Mouse (Mus musculus) hindbrain, embryonic 14.5 days (tissue): ENCODE measurements at regions not wholly inside any gene's neighbourhood (a gene's known extent, or its start where the extent isn't known, plus 50 kb on each side); places are given as distances from the start of the nearest gene placed in this dataset.

Source experiments
- ATAC-seq: fragments of 200-750 bp; cut with Nextera tagmentation; 2 replicates; pipeline ENCODE4 v1.8.0; 2017; ENCODE audit warnings: moderate number of reproducible peaks, mild to moderate bottlenecking, moderate TSS enrichment, moderate library complexity; ENCODE audit not compliant: low FRiP score
- DNase-seq: peaks from one replicate; pipeline ENCODE4 v3.0.0-alpha.2; 2015; ENCODE audit warnings: low spot score
- H3K27ac ChIP-seq: fragments of 300-500 bp; sonication (generic); 2 replicates; pipeline ENCODE4 v1.5.1; 2014; ENCODE audit warnings: mild to moderate bottlenecking, moderate library complexity
- H3K27me3 ChIP-seq: fragments of 300-500 bp; sonication (generic); 2 replicates; pipeline ENCODE4 v1.6.1; 2014; ENCODE audit warnings: mild to moderate bottlenecking, low read length, mixed read lengths; ENCODE audit not compliant: control insufficient read depth, insufficient read depth
- H3K36me3 ChIP-seq: fragments of 300-500 bp; sonication (generic); replicated peaks from 2 replicates; pipeline ENCODE4 v1.6.1; 2014; ENCODE audit not compliant: control insufficient read depth, insufficient read depth
- H3K4me1 ChIP-seq: fragments of 300-500 bp; sonication (generic); replicated peaks from 2 replicates; pipeline ENCODE4 v1.6.1; 2014; ENCODE audit warnings: antibody characterized with exemption, low read length, mixed read lengths; ENCODE audit not compliant: control insufficient read depth, insufficient read depth
- H3K4me2 ChIP-seq: fragments of 300-500 bp; sonication (generic); replicated peaks from 2 replicates; pipeline ENCODE4 v1.6.1; 2014; ENCODE audit warnings: mild to moderate bottlenecking, moderate library complexity
- H3K4me3 ChIP-seq: fragments of 300-500 bp; sonication (generic); replicated peaks from 2 replicates; pipeline ENCODE4 v1.5.1; 2014; ENCODE audit warnings: mild to moderate bottlenecking, low read length
- H3K9ac ChIP-seq: fragments of 300-500 bp; sonication (generic); 2 replicates; pipeline ENCODE4 v1.6.1; 2014
- H3K9me3 ChIP-seq: fragments of 300-500 bp; sonication (generic); 2 replicates; pipeline ENCODE4 v1.6.1; 2016; ENCODE audit warnings: low read length; ENCODE audit not compliant: control insufficient read depth
- WGBS: fragments of 180-500 bp; shearing (Covaris S2); extraction: QIAGEN DNeasy Blood & Tissue Kit; methylation state at CpG from one replicate; pipeline ENCODE4 v1.1.7; 2014; 5-methylcytosine and 5-hydroxymethylcytosine counted together

- DNase-seq (no peak), ATAC-seq (no peak)
- Histone ChIP-seq H3K27me3 (no peaks in the 10 kb centered on the region), H3K4me3 (no peak overlapping the region), H3K9me3 (no peaks in the 10 kb centered on the region), H3K4me1 (no peaks in the 10 kb centered on the region), H3K9ac (no peak overlapping the region), H3K4me2 (no peak overlapping the region), H3K27ac (no peak overlapping the region), H3K36me3 (no peaks in the 10 kb centered on the region)
- WGBS, result 44% methylated on average over 7 of the region's 7 CpGs
Observed at GRCm38 (mm10) chr12:51047116-51047515, 300.7 kb upstream of the G2e3 start.

- Histone ChIP-seq H3K9me3 (no peaks in the 10 kb centered on the region), H3K4me2 (no peak overlapping the region), H3K4me3 (no peak overlapping the region), H3K4me1 (no peaks in the 10 kb centered on the region), H3K9ac (no peak overlapping the region), H3K27ac (no peak overlapping the region), H3K36me3 (no peaks in the 10 kb centered on the region), H3K27me3 (no peaks in the 10 kb centered on the region)
- no peak for DNase-seq
- no peak for ATAC-seq
- 31% methylated on average over 9 of the region's 9 CpGs for WGBS
Observed at GRCm38 (mm10) chr12:51045437-51045836, 302.4 kb upstream of the G2e3 start.

- Histone ChIP-seq H3K4me2 (no peak overlapping the region), H3K4me1 (no peaks in the 10 kb centered on the region), H3K4me3 (no peak overlapping the region), H3K27ac (no peak overlapping the region), H3K36me3 (no peaks in the 10 kb centered on the region), H3K27me3 (no peaks in the 10 kb centered on the region), H3K9me3 (no peaks in the 10 kb centered on the region), H3K9ac (no peak overlapping the region)
- 40% methylated on average over 1 of the region's 1 CpGs for WGBS
- DNase-seq, result no peak
- no peak for ATAC-seq
Observed at GRCm38 (mm10) chr12:51045020-51045419, 302.8 kb upstream of the G2e3 start.

DNA sequence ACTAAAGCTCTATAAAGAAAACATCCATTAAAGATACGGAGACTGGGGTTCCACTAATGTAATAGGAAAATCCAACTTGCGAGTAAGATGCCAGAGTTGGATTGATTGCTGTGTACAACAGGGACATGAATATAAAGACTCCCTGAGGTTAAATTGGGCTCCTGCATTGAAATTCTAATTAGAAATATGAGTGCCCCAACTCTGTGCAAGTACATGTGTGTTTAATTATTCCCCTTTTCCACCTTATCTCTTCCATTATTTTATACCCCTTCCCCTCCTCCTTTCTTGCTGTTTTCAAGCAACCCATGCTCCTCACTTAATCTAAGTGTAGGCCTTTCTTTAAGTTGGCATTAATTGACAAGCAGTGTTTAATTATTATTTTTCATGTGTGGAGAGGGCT, 315.7 kb upstream of the G2e3 start:
- no peak overlapping the region for H3K4me3 ChIP-seq
- no peak overlapping the region for H3K27ac ChIP-seq
- H3K36me3 ChIP-seq, result no peaks in the 10 kb centered on the region
- no peak for DNase-seq
- H3K4me1 ChIP-seq, result no peaks in the 10 kb centered on the region
- no peak overlapping the region for H3K4me2 ChIP-seq
- no peaks in the 10 kb centered on the region for H3K27me3 ChIP-seq
- H3K9me3 ChIP-seq, result no peaks in the 10 kb centered on the region
- no peak for ATAC-seq
- 12% methylated on average over 2 of the region's 2 CpGs for WGBS
- H3K9ac ChIP-seq, result no peak overlapping the region

GRCm38 (mm10) chr12:51028601-51029174, 319.2 kb upstream of the G2e3 start:
- DNase-seq (peak; percentile 34), ATAC-seq (peak; percentile 25; the same call in 1 of the 2 replicates)
- Histone ChIP-seq H3K4me2 (peak overlapping the region; percentile 6; the same call in 1 of the 2 replicates), H3K27ac (no peak overlapping the region), H3K9me3 (no peaks in the 10 kb centered on the region), H3K27me3 (no peaks in the 10 kb centered on the region), H3K36me3 (no peaks in the 10 kb centered on the region), H3K9ac (no peak overlapping the region), H3K4me3 (no peak overlapping the region), H3K4me1 (no peaks in the 10 kb centered on the region)
- WGBS, result 20% methylated on average over 10 of the region's 10 CpGs

- no peak for ATAC-seq
- no peaks in the 10 kb centered on the region for H3K36me3 ChIP-seq
- no peaks in the 10 kb centered on the region for H3K9me3 ChIP-seq
- no peak overlapping the region for H3K4me2 ChIP-seq
- H3K4me1 ChIP-seq, result no peaks in the 10 kb centered on the region
- no peaks in the 10 kb centered on the region for H3K27me3 ChIP-seq
- no peak overlapping the region for H3K4me3 ChIP-seq
- H3K27ac ChIP-seq, result no peak overlapping the region
- 85% methylated on average over 5 of the region's 5 CpGs for WGBS
- no peak overlapping the region for H3K9ac ChIP-seq
- DNase-seq, result no peak
Observed at GRCm38 (mm10) chr12:51026046-51026445, 321.8 kb upstream of the G2e3 start.

- WGBS, result 83% methylated on average over 3 of the region's 3 CpGs
- H3K4me1 ChIP-seq, result no peaks in the 10 kb centered on the region
- no peak overlapping the region for H3K4me2 ChIP-seq
- no peak for ATAC-seq
- no peak overlapping the region for H3K27ac ChIP-seq
- H3K4me3 ChIP-seq, result no peak overlapping the region
- H3K27me3 ChIP-seq, result no peaks in the 10 kb centered on the region
- H3K9me3 ChIP-seq, result no peaks in the 10 kb centered on the region
- DNase-seq, result no peak
- H3K36me3 ChIP-seq, result no peaks in the 10 kb centered on the region
- no peak overlapping the region for H3K9ac ChIP-seq
Observed at GRCm38 (mm10) chr12:51025531-51025930, 322.3 kb upstream of the G2e3 start.

- DNase-seq, result no peak
- H3K4me2 ChIP-seq, result no peak overlapping the region
- H3K4me3 ChIP-seq, result no peak overlapping the region
- no peak overlapping the region for H3K27ac ChIP-seq
- H3K9ac ChIP-seq, result no peak overlapping the region
- no peaks in the 10 kb centered on the region for H3K9me3 ChIP-seq
- WGBS, result 86% methylated on average over 3 of the region's 3 CpGs
- H3K27me3 ChIP-seq, result no peaks in the 10 kb centered on the region
- H3K4me1 ChIP-seq, result no peaks in the 10 kb centered on the region
- peak; percentile 51 for ATAC-seq
- H3K36me3 ChIP-seq, result no peaks in the 10 kb centered on the region
Observed at GRCm38 (mm10) chr12:51024057-51024743, 323.7 kb upstream of the G2e3 start.

- WGBS, result 79% methylated on average over 5 of the region's 5 CpGs
- ATAC-seq (no peak), DNase-seq (no peak)
Observed at GRCm38 (mm10) chr12:51018185-51018584, 329.7 kb upstream of the G2e3 start.

More at GRCm38 (mm10) chr12:51018185-51018584, 329.7 kb upstream of the G2e3 start:
- Histone ChIP-seq H3K4me2 (no peak overlapping the region), H3K4me3 (no peak overlapping the region), H3K9me3 (no peaks in the 10 kb centered on the region), H3K27me3 (no peaks in the 10 kb centered on the region), H3K36me3 (no peaks in the 10 kb centered on the region), H3K27ac (no peak overlapping the region), H3K9ac (no peak overlapping the region), H3K4me1 (no peaks in the 10 kb centered on the region)
